ENCODE assay signal across 11 mouse cellular contexts in genomic region chr2:91042651-91043398, GRCm38 (mm10). TPM values are rescaled to one million over a fixed set of nuclear protein-coding genes. Genes with fewer than 3 reads are reported as not detected.
A peak's percentile ranks its signal among the peaks of the same experiment; 100 is the strongest.
DNase-seq lines count a peak whose midpoint lies in the region; ATAC-seq and TF ChIP-seq lines count a peak whose summit lies in the region.
"Had no signal": no experiment of that assay in that cellular context is flagged by ENCODE, and none has a peak within 500 bp of the region (broad histone marks: within the 10 kb centered on the region; RNA-seq: fewer than 3 reads in every experiment).

No protein-coding gene starts in this region.

- H3K4me1 ChIP-seq in intestine, postnatal 0 days (replicated peaks; ENCODE audit: control insufficient read depth, insufficient read depth, low read length): no peaks in the 10 kb centered on the region
- H3K4me1 ChIP-seq in intestine, embryonic 15.5 days (replicated peaks): no peaks in the 10 kb centered on the region
- H3K4me1 ChIP-seq in midbrain, embryonic 15.5 days: no peaks in the 10 kb centered on the region

- no peaks in the 10 kb centered on the region for H3K27me3 ChIP-seq in intestine, postnatal 0 days (replicated peaks; ENCODE audit: control insufficient read depth, insufficient read depth, low read length)
- no peaks in the 10 kb centered on the region for H3K27me3 ChIP-seq in intestine, embryonic 15.5 days (replicated peaks)
- H3K27me3 ChIP-seq in midbrain, embryonic 15.5 days (replicated peaks): no peaks in the 10 kb centered on the region
- H3K27me3 ChIP-seq: Patski had no signal

- WGBS in intestine, postnatal 0 days: 61% methylated on average over 21 of the region's 21 CpGs
- WGBS in intestine, embryonic 15.5 days: 73% methylated on average over 21 of the region's 21 CpGs
- 74% methylated on average over 21 of the region's 21 CpGs for WGBS in midbrain, embryonic 15.5 days

- H3K36me3 ChIP-seq in intestine, postnatal 0 days (ENCODE audit: control insufficient read depth, insufficient read depth): no peaks in the 10 kb centered on the region
- H3K36me3 ChIP-seq in intestine, embryonic 15.5 days: no peaks in the 10 kb centered on the region
- H3K36me3 ChIP-seq in midbrain, embryonic 15.5 days (replicated peaks): no peaks in the 10 kb centered on the region

- no peak overlapping the region for H3K4me3 ChIP-seq in intestine, postnatal 0 days (ENCODE audit: low read depth, low read length)
- H3K4me3 ChIP-seq in intestine, embryonic 15.5 days (replicated peaks): no peak overlapping the region
- no peak overlapping the region for H3K4me3 ChIP-seq in midbrain, embryonic 15.5 days
- H3K4me3 ChIP-seq: heart, adult 2 months had no signal

- no peak overlapping the region for H3K27ac ChIP-seq in intestine, postnatal 0 days (ENCODE audit: low read depth, low read length)
- no peak overlapping the region for H3K27ac ChIP-seq in intestine, embryonic 15.5 days
- no peak overlapping the region for H3K27ac ChIP-seq in midbrain, embryonic 15.5 days
- H3K27ac ChIP-seq: heart, adult 2 months had no signal

- H3K9me3 ChIP-seq in intestine, postnatal 0 days (ENCODE audit: control insufficient read depth): no peaks in the 10 kb centered on the region
- H3K9me3 ChIP-seq in intestine, embryonic 15.5 days: no peaks in the 10 kb centered on the region
- H3K9me3 ChIP-seq in midbrain, embryonic 15.5 days: no peaks in the 10 kb centered on the region

- no peak for TF ChIP-seq CTCF in intestine, postnatal 0 days (IDR thresholded peaks at IDR 0.05; ENCODE audit: low read depth)

- no peak overlapping the region for H3K9ac ChIP-seq in intestine, postnatal 0 days (ENCODE audit: low read depth, low read length)
- H3K9ac ChIP-seq in intestine, embryonic 15.5 days: no peak overlapping the region
- no peak overlapping the region for H3K9ac ChIP-seq in midbrain, embryonic 15.5 days

- no peak for ATAC-seq in intestine, postnatal 0 days
- no peak for ATAC-seq in intestine, embryonic 15.5 days
- ATAC-seq in CD4-positive, CD25-positive, alpha-beta regulatory T cell, adult 4 months: peak; percentile 97
- ATAC-seq in common myeloid progenitor, adult 5-6 weeks (replicated peaks; ENCODE audit: low read depth, poor library complexity, severe bottlenecking): peak; percentile 99
- 0 out of 2 replicates have a peak, but pooled peaks have one; percentile 24 for ATAC-seq in midbrain, embryonic 15.5 days (replicated peaks)
- ATAC-seq: Patski had no signal

- no peak for DNase-seq in layer of hippocampus, postnatal 36 days
- DNase-seq in gastrocnemius, adult 18-20 months (ENCODE audit: low spot score): no peak
- no peak for DNase-seq in right cerebral cortex, postnatal 25 days
- DNase-seq: cerebellum, adult 18-20 months; heart, adult 2 months had no signal

- 0 out of 2 replicates have a peak overlapping the region, but pooled peaks have one; percentile 21 for H3K4me2 ChIP-seq in intestine, postnatal 0 days (replicated peaks; ENCODE audit: low read depth)
- no peak overlapping the region for H3K4me2 ChIP-seq in intestine, embryonic 15.5 days (replicated peaks)
- H3K4me2 ChIP-seq in midbrain, embryonic 15.5 days: no peak overlapping the region

RNA-seq across cellular contexts. Expression of gene Rapsn, which starts 7.4 kb away (rescaled TPM):
- polyA plus RNA-seq in intestine, postnatal 0 days (2015; fragmentation: Nextera tagmentation; extraction: Ambion mirVana): 0.50 and 0.55 TPM in 2 replicates
- 1.2 and 1.5 TPM in 2 replicates for polyA plus RNA-seq in intestine, embryonic 15.5 days (2015; fragmentation: Nextera tagmentation; extraction: Ambion mirVana)
- polyA plus RNA-seq in CD4-positive, CD25-positive, alpha-beta regulatory T cell, adult 4 months (2017; shearing (Covaris generic)): 1 to 10 TPM; 5.4 to 7.7 TPM
- 3.9 and 5.0 TPM in 2 replicates for total RNA-seq in common myeloid progenitor, adult 5-6 weeks (2017)
- 0.61 and 1.2 TPM in 2 replicates for polyA plus RNA-seq in midbrain, embryonic 15.5 days (2015; fragmentation: Nextera tagmentation; extraction: Ambion mirVana)
- under 1 TPM; 0.22 to 0.61 TPM for total RNA-seq in layer of hippocampus, postnatal 36 days (2021)
- total RNA-seq in gastrocnemius, adult 18-20 months (2021): 10 to 100 TPM; 27.4 to 28.9 TPM

RNA-seq across cellular contexts. Expression of gene Psmc3, which starts 11.0 kb away (rescaled TPM):
- 155 and 163 TPM in 2 replicates for polyA plus RNA-seq in intestine, postnatal 0 days (2015; fragmentation: Nextera tagmentation; extraction: Ambion mirVana)
- 232 and 236 TPM in 2 replicates for polyA plus RNA-seq in intestine, embryonic 15.5 days (2015; fragmentation: Nextera tagmentation; extraction: Ambion mirVana)
- 100 to 1,000 TPM; 198 to 201 TPM for polyA plus RNA-seq in CD4-positive, CD25-positive, alpha-beta regulatory T cell, adult 4 months (2017; shearing (Covaris generic))
- 227 and 246 TPM in 2 replicates for total RNA-seq in common myeloid progenitor, adult 5-6 weeks (2017)
- 226 and 233 TPM in 2 replicates for polyA plus RNA-seq in midbrain, embryonic 15.5 days (2015; fragmentation: Nextera tagmentation; extraction: Ambion mirVana)
- total RNA-seq in layer of hippocampus, postnatal 36 days (2021): 100 to 1,000 TPM; 207 to 228 TPM
- total RNA-seq in gastrocnemius, adult 18-20 months (2021): 100 to 1,000 TPM; 249 to 273 TPM

RNA-seq across cellular contexts. Expression of gene Slc39a13, which starts 27.4 kb away (rescaled TPM):
- 12.6 and 15.0 TPM in 2 replicates for polyA plus RNA-seq in intestine, postnatal 0 days (2015; fragmentation: Nextera tagmentation; extraction: Ambion mirVana)
- 26.5 and 32.4 TPM in 2 replicates for polyA plus RNA-seq in intestine, embryonic 15.5 days (2015; fragmentation: Nextera tagmentation; extraction: Ambion mirVana)
- 10 to 100 TPM; 33.1 to 55.2 TPM for polyA plus RNA-seq in CD4-positive, CD25-positive, alpha-beta regulatory T cell, adult 4 months (2017; shearing (Covaris generic))
- 8.9 and 10.7 TPM in 2 replicates for total RNA-seq in common myeloid progenitor, adult 5-6 weeks (2017)
- 35.7 and 36.8 TPM in 2 replicates for polyA plus RNA-seq in midbrain, embryonic 15.5 days (2015; fragmentation: Nextera tagmentation; extraction: Ambion mirVana)
- 10 to 100 TPM; 27.2 to 32.2 TPM for total RNA-seq in layer of hippocampus, postnatal 36 days (2021)
- 10 to 100 TPM; 16.9 to 19.9 TPM for total RNA-seq in gastrocnemius, adult 18-20 months (2021)

RNA-seq across cellular contexts. Expression of gene Spi1, which starts 39.4 kb away (rescaled TPM):
- polyA plus RNA-seq in intestine, postnatal 0 days (2015; fragmentation: Nextera tagmentation; extraction: Ambion mirVana): 5.1 and 7.3 TPM in 2 replicates
- 7.9 and 8.9 TPM in 2 replicates for polyA plus RNA-seq in intestine, embryonic 15.5 days (2015; fragmentation: Nextera tagmentation; extraction: Ambion mirVana)
- polyA plus RNA-seq in CD4-positive, CD25-positive, alpha-beta regulatory T cell, adult 4 months (2017; shearing (Covaris generic)): under 1 TPM in 1 of 2 experiments, not detected in 1; 0.49 TPM
- total RNA-seq in common myeloid progenitor, adult 5-6 weeks (2017): 64.4 and 74.3 TPM in 2 replicates
- 3.3 and 4.2 TPM in 2 replicates for polyA plus RNA-seq in midbrain, embryonic 15.5 days (2015; fragmentation: Nextera tagmentation; extraction: Ambion mirVana)
- 1 to 10 TPM; 3.9 to 4.1 TPM for total RNA-seq in layer of hippocampus, postnatal 36 days (2021)
- total RNA-seq in gastrocnemius, adult 18-20 months (2021): 1 to 10 TPM in 1 of 2 experiments, under 1 TPM in 1; 0.43 to 1.1 TPM

Comparison
In these comparisons a context has a peak if more than half of its experiments do, and no peak if none do; other contexts are left out.
1. ATAC-seq: peak in CD4-positive, CD25-positive, alpha-beta regulatory T cell, adult 4 months (single experiment), common myeloid progenitor, adult 5-6 weeks (single experiment) and midbrain, embryonic 15.5 days (single experiment); none in intestine, postnatal 0 days (single experiment) and intestine, embryonic 15.5 days (single experiment).